Mouse (Mus musculus) liver, adult 10 weeks (tissue): ENCODE results near the gene Olfr1153. TPM values are rescaled to one million over a fixed set of nuclear protein-coding genes. Genes with fewer than 3 reads are reported as not detected.

Source experiments
- polyA plus RNA-seq: library from polyadenylated mRNA; stranded (reverse); fragments of 350-450 nt; fragmentation: Illumina TruSeq; extraction: RNeasy Lipid Tissue Mini Kit (QIAGEN cat#74804); gene quantifications from one replicate; pipeline ENCODE4 v1.2.3, GENCODE M21; 2014; ENCODE audit warnings: low read depth, low replicate concordance

Olfr1153 gene
- polyA plus RNA-seq = not detected

DNA sequence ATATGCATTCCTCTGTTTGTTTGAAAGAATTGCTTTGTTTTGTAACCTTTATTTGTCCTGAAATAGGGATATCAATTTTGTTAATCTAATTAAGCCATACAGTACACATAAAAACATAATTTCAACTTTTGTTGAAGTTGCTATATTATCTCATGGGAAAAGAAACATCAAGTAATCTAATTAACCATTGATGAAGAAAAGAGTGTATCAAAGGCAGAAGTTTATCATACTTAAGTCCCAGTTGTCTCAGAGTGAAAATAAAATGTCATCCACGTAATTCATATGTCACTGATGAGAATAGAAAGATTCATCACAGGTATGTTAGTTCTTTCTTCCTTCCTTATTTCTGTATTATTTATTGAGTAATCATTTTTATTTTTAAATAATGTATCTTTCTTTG lies at the start of gene Olfr1153:
Olfr1153 (plus strand) TSS at position 301 of the 400 bp plus-strand sequence.

DNA sequence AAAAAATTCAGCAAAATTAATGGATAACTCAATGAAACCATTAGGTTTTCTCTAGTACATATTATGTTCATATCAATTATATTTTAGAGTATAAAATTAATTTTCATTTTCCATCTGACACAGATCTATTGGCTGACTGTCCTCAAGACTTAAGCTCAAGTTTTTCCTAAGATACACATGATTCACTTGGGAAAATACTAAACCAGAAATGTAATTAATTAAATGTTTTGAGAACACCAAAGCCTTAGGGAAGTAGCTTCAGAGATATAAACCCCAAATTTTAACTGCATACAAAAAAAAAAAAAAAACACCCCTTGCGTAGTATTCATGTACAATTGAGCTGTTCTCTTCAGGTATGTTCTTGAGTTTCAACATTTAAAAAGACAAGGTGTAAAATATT lies 39.2 kb upstream of the Olfr1153 start, which contains the start of gene Olfr1151:
Olfr1151 (plus strand) TSS at position 301 of the 400 bp plus-strand sequence.

DNA sequence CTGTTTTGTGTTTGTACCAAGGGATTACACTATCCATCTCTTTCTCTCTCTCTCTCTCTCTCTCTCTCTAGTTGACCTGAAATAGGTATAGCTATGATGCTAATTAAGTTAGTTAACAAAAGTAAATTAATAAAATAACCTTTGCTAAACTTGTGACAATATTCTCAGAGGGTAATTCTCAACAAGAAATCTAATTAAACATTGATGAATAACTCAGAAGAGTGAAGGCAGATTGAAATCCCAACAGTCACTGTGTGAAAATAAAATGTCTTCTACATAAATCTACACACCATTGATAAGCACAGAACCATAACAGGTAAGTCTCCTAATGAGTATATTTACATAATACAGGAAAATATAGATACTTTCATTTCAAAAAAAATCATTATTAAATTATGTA lies 28.6 kb upstream of the Olfr1153 start, which contains the start of gene Olfr1152:
Olfr1152 (plus strand) TSS at position 301 of the 400 bp plus-strand sequence.

DNA sequence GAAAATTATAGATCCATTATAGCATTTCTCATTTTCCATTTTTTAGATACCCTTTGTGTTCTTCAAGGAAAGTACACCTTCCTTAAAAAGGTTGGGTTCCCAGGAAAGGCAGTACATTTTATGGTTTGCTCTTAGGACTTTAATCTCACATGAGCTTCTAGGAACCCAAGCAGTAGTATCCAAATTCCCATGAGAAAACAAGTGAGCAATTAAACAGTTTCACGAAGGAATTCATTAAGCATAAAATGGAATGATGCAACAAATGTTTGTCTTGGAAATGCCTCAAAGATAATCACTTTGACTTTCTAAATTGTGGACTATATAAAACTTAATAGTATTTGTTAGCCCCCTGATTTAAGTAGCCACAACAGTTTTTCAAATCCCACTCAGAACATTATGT lies 10.3 kb downstream of the Olfr1153 start, which contains the start of gene Olfr1154:
Olfr1154 (minus strand) TSS at position 101 of the 400 bp plus-strand sequence.

DNA sequence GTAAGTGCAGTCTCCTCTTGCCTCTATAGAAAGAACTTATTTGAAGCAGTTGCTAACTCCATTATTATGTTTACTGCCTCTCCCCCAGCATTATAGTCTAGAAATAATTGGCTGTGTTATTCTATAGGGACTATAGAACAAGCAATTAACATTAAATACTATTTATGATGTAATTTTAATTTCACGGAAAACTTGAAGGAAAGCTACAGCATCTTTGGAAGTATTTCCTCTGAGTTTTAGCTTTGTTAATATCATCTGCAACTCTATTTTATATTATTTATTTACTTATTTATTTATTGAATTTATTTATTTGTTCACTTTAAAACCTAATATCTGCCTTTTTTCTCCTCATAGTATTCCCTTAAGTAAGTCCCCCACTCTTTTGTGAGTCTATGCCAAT lies 50.3 kb downstream of the Olfr1153 start, which contains the start of gene Olfr1155:
Olfr1155 (minus strand) TSS at position 101 of the 400 bp plus-strand sequence.

Other genes with a start within 250 kb of the Olfr1153 start
- not detected for gene Olfr1133, start 247.6 kb upstream of the Olfr1153 start, polyA plus RNA-seq
- not detected for gene Olfr1134, start 236.5 kb upstream of the Olfr1153 start, polyA plus RNA-seq
- gene Olfr1135, start 221.3 kb upstream of the Olfr1153 start, polyA plus RNA-seq = not detected
- not detected for gene Olfr1136, start 201.0 kb upstream of the Olfr1153 start, polyA plus RNA-seq
- not detected for gene Olfr1137, start 181.8 kb upstream of the Olfr1153 start, polyA plus RNA-seq
- not detected for gene Olfr1138, start 155.0 kb upstream of the Olfr1153 start, polyA plus RNA-seq
- not detected for gene Olfr1140, start 151.2 kb upstream of the Olfr1153 start, polyA plus RNA-seq
- not detected for gene Olfr1141, start 141.0 kb upstream of the Olfr1153 start, polyA plus RNA-seq
- gene Olfr152, start 115.5 kb upstream of the Olfr1153 start, polyA plus RNA-seq = not detected
- gene Olfr1143, start 94.4 kb upstream of the Olfr1153 start, polyA plus RNA-seq = not detected
- not detected for gene Olfr1145, start 85.1 kb upstream of the Olfr1153 start, polyA plus RNA-seq
- gene Olfr1148, start 64.4 kb upstream of the Olfr1153 start, polyA plus RNA-seq = not detected
- not detected for gene Olfr1150-ps1, start 51.0 kb upstream of the Olfr1153 start, polyA plus RNA-seq
- gene Olfr1151, start 39.1 kb upstream of the Olfr1153 start, polyA plus RNA-seq = not detected
- gene Olfr1152, start 28.5 kb upstream of the Olfr1153 start, polyA plus RNA-seq = not detected
- gene Olfr1154, start 10.2 kb downstream of the Olfr1153 start, polyA plus RNA-seq = not detected
- not detected for gene Olfr1155, start 50.2 kb downstream of the Olfr1153 start, polyA plus RNA-seq
- not detected for gene Olfr1156, start 58.1 kb downstream of the Olfr1153 start, polyA plus RNA-seq
- gene Olfr1157, start 73.3 kb downstream of the Olfr1153 start, polyA plus RNA-seq = not detected
- not detected for gene Olfr74, start 79.7 kb downstream of the Olfr1153 start, polyA plus RNA-seq
- gene Olfr1158, start 95.2 kb downstream of the Olfr1153 start, polyA plus RNA-seq = not detected
- gene Olfr1160, start 113.3 kb downstream of the Olfr1153 start, polyA plus RNA-seq = not detected
- gene Olfr1161, start 127.8 kb downstream of the Olfr1153 start, polyA plus RNA-seq = not detected
- gene Olfr73, start 142.7 kb downstream of the Olfr1153 start, polyA plus RNA-seq = not detected
- gene Olfr1162, start 156.2 kb downstream of the Olfr1153 start, polyA plus RNA-seq = not detected
- not detected for gene Olfr1163, start 176.9 kb downstream of the Olfr1153 start, polyA plus RNA-seq
- gene Olfr1164, start 199.0 kb downstream of the Olfr1153 start, polyA plus RNA-seq = not detected
- gene Olfr1166, start 233.3 kb downstream of the Olfr1153 start, polyA plus RNA-seq = not detected